Comparison of ENCODE assay signal across 8 mouse cellular contexts in genomic region chr9:72438749-72439148, GRCm38 (mm10). TPM values are rescaled to one million over a fixed set of nuclear protein-coding genes. Genes with fewer than 3 reads are reported as not detected.
A peak's percentile ranks its signal among the peaks of the same experiment; 100 is the strongest.
DNase-seq lines count a peak whose midpoint lies in the region; ATAC-seq and TF ChIP-seq lines count a peak whose summit lies in the region.

No protein-coding gene starts in this region.

- H3K4me1 ChIP-seq in lung, embryonic 16.5 days (replicated peaks; ENCODE audit: control insufficient read depth, insufficient read depth, low read length) = peaks cover 11% of the 10 kb centered on the region; the same call in 1 of the 2 replicates
- no peaks in the 10 kb centered on the region for H3K4me1 ChIP-seq in intestine, postnatal 0 days (replicated peaks; ENCODE audit: control insufficient read depth, insufficient read depth, low read length)
- no peaks in the 10 kb centered on the region for H3K4me1 ChIP-seq in neural tube, embryonic 14.5 days (ENCODE audit: control insufficient read depth, insufficient read depth, low read length)

- H3K4me2 ChIP-seq in lung, embryonic 16.5 days (ENCODE audit: low read depth, low read length) = peak overlapping the region; percentile 88
- H3K4me2 ChIP-seq in intestine, postnatal 0 days (replicated peaks; ENCODE audit: low read depth) = peak overlapping the region; percentile 89
- H3K4me2 ChIP-seq in neural tube, embryonic 14.5 days (ENCODE audit: low read depth, low read length) = peak overlapping the region; percentile 63

- DNase-seq in lung, postnatal 4 days = no peak
- DNase-seq in embryo, embryonic 11 days = no peak
- no peak for DNase-seq in urinary bladder, adult 18-20 months (ENCODE audit: low spot score in 2 of 2)
- no peak for DNase-seq in ovary, postnatal 14 days (ENCODE audit: low spot score)

- H3K27ac ChIP-seq in lung, embryonic 16.5 days (ENCODE audit: low read length) = peak overlapping the region; percentile 2; the same call in 1 of the 2 replicates
- H3K27ac ChIP-seq in intestine, postnatal 0 days (ENCODE audit: low read depth, low read length) = no peak overlapping the region
- no peak overlapping the region for H3K27ac ChIP-seq in neural tube, embryonic 14.5 days (ENCODE audit: low read depth, low read length)

- 1% methylated on average over 9 of the region's 9 CpGs for WGBS in lung, embryonic 16.5 days
- 3% methylated on average over 9 of the region's 9 CpGs for WGBS in intestine, postnatal 0 days
- WGBS in neural tube, embryonic 14.5 days = 2% methylated on average over 9 of the region's 9 CpGs

- ATAC-seq in lung, embryonic 16.5 days (ENCODE audit: low read depth) = peak; percentile 3; the same call in 1 of the 2 replicates
- peak; percentile 8; the same call in 1 of the 2 replicates for ATAC-seq in erythroblast, adult 5-6 weeks (replicated peaks; ENCODE audit: low FRiP score, poor library complexity, severe bottlenecking)
- no peak for ATAC-seq in intestine, postnatal 0 days
- ATAC-seq in neural tube, embryonic 14.5 days (ENCODE audit: low read depth) = no peak

- H3K4me3 ChIP-seq in lung, embryonic 16.5 days (ENCODE audit: low read length) = peak overlapping the region; percentile 63
- H3K4me3 ChIP-seq in intestine, postnatal 0 days (ENCODE audit: low read depth, low read length) = peak overlapping the region; percentile 54
- H3K4me3 ChIP-seq in neural tube, embryonic 14.5 days (ENCODE audit: low read depth, low read length) = peak overlapping the region; percentile 64

- H3K9ac ChIP-seq in lung, embryonic 16.5 days (ENCODE audit: low read length) = peak overlapping the region; percentile 60
- no peak overlapping the region for H3K9ac ChIP-seq in intestine, postnatal 0 days (ENCODE audit: low read depth, low read length)
- peak overlapping the region; percentile 43; the same call in 1 of the 2 replicates for H3K9ac ChIP-seq in neural tube, embryonic 14.5 days (replicated peaks; ENCODE audit: low read depth, low read length)

- H3K9me3 ChIP-seq in lung, embryonic 16.5 days (ENCODE audit: control insufficient read depth, low read length) = no peaks in the 10 kb centered on the region
- H3K9me3 ChIP-seq in intestine, postnatal 0 days (ENCODE audit: control insufficient read depth) = no peaks in the 10 kb centered on the region
- no peaks in the 10 kb centered on the region for H3K9me3 ChIP-seq in neural tube, embryonic 14.5 days (ENCODE audit: control insufficient read depth, low read length)

- H3K36me3 ChIP-seq in lung, embryonic 16.5 days (ENCODE audit: control insufficient read depth, insufficient read depth, low read length) = no peaks in the 10 kb centered on the region
- no peaks in the 10 kb centered on the region for H3K36me3 ChIP-seq in intestine, postnatal 0 days (ENCODE audit: control insufficient read depth, insufficient read depth)
- no peaks in the 10 kb centered on the region for H3K36me3 ChIP-seq in neural tube, embryonic 14.5 days (ENCODE audit: control insufficient read depth, insufficient read depth, low read length)

- TF ChIP-seq CTCF in intestine, postnatal 0 days (IDR thresholded peaks at IDR 0.05; ENCODE audit: low read depth) = no peak

- no peaks in the 10 kb centered on the region for H3K27me3 ChIP-seq in lung, embryonic 16.5 days (ENCODE audit: control insufficient read depth, insufficient read depth, low read depth, low read length)
- no peaks in the 10 kb centered on the region for H3K27me3 ChIP-seq in intestine, postnatal 0 days (replicated peaks; ENCODE audit: control insufficient read depth, insufficient read depth, low read length)
- no peaks in the 10 kb centered on the region for H3K27me3 ChIP-seq in neural tube, embryonic 14.5 days (ENCODE audit: control insufficient read depth, insufficient read depth, low read length)

RNA-seq across cellular contexts. Expression of gene Mns1, which starts 0.9 kb away (rescaled TPM):
- 24.6 and 31.2 TPM in 2 replicates for polyA plus RNA-seq in lung, embryonic 16.5 days (2015; fragmentation: Nextera tagmentation; extraction: Ambion mirVana)
- 31.7 and 53.5 TPM in 2 replicates for total RNA-seq in erythroblast, adult 5-6 weeks (2015; ENCODE audit: low replicate concordance)
- 27.5 and 55.0 TPM in 2 replicates for total RNA-seq in erythroblast, adult 5-6 weeks (2017; ENCODE audit: low replicate concordance)
- polyA plus RNA-seq in intestine, postnatal 0 days (2015; fragmentation: Nextera tagmentation; extraction: Ambion mirVana) = 4.0 and 4.2 TPM in 2 replicates
- 3.7 and 5.7 TPM in 2 replicates for polyA plus RNA-seq in neural tube, embryonic 14.5 days (2014; fragmentation: Nextera tagmentation; extraction: Ambion mirVana)

RNA-seq across cellular contexts. Expression of gene Tex9, which starts 53.3 kb away (rescaled TPM):
- 23.5 and 26.5 TPM in 2 replicates for polyA plus RNA-seq in lung, embryonic 16.5 days (2015; fragmentation: Nextera tagmentation; extraction: Ambion mirVana)
- 1.7 and 6.5 TPM in 2 replicates for total RNA-seq in erythroblast, adult 5-6 weeks (2015; ENCODE audit: low replicate concordance)
- 8.9 and 10.8 TPM in 2 replicates for total RNA-seq in erythroblast, adult 5-6 weeks (2017; ENCODE audit: low replicate concordance)
- 7.7 and 10.7 TPM in 2 replicates for polyA plus RNA-seq in intestine, postnatal 0 days (2015; fragmentation: Nextera tagmentation; extraction: Ambion mirVana)
- polyA plus RNA-seq in neural tube, embryonic 14.5 days (2014; fragmentation: Nextera tagmentation; extraction: Ambion mirVana) = 26.8 and 32.2 TPM in 2 replicates

Comparison
In these comparisons a context has a peak if more than half of its experiments do, and no peak if none do; other contexts are left out.
1. ATAC-seq: peak in lung, embryonic 16.5 days (single experiment) and erythroblast, adult 5-6 weeks (single experiment); none in intestine, postnatal 0 days (single experiment) and neural tube, embryonic 14.5 days (single experiment).
2. Peak in every context shown above with its lines, with median percentiles within 50 percentile points of each other: H3K4me2 ChIP-seq and H3K4me3 ChIP-seq.